Mouse (Mus musculus): Measurements from ENCODE around the gene Fhit. TPM values are rescaled to one million over a fixed set of nuclear protein-coding genes. Genes with fewer than 3 reads are reported as not detected.
"Not testable (repeated sequence)": the region's sequence is repeated elsewhere in the genome, so short reads cannot be mapped to it uniquely, and the experiment has no call there.

The Fhit gene
- total RNA-seq, 1 experiment from 2014 or later, result not detected

DNA sequence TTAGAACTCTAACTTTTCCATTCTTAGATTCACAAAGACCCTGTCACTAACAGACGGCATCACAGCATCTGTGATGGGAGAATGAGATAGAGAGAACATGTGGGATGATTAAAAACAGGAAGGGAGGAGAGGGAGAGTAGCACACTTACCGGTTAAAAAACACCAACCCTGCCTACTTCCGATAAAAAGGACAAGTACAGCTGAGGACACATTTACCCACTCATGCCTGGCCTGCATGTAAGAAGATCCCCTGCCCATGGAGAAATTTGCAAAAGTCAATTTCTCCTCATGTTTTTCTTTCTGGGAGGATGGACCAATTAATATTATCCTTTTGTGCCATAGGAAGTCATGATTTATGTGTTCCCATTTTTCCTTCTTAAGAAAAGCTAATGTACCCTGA lies 1198.0 kb downstream of the Fhit start:
- ATAC-seq (replicated peaks; ENCODE audit: insufficient number of reproducible peaks, low FRiP score, low TSS enrichment, poor library complexity, severe bottlenecking), result no peak

DNA sequence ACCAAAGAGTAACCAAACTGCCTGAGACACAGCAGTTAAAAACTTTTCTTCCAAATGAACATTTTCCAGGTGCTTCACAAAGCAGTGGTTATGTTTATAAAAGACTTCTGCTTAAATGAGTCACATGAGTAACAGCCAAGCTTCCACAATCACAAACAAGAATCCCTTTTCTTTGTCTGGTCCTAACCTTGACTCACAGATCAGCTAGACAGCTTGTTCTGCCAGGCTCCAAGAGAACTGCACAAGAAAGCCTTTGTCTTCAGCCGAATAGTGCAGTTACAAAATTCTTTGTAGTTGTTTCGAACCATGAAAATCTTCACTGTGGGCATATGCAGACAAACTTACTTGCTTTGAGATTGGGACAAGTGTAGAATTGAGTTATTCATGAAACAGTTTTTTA lies 1201.4 kb downstream of the Fhit start:
- no peak for ATAC-seq (replicated peaks; ENCODE audit: insufficient number of reproducible peaks, low FRiP score, low TSS enrichment, poor library complexity, severe bottlenecking)

DNA sequence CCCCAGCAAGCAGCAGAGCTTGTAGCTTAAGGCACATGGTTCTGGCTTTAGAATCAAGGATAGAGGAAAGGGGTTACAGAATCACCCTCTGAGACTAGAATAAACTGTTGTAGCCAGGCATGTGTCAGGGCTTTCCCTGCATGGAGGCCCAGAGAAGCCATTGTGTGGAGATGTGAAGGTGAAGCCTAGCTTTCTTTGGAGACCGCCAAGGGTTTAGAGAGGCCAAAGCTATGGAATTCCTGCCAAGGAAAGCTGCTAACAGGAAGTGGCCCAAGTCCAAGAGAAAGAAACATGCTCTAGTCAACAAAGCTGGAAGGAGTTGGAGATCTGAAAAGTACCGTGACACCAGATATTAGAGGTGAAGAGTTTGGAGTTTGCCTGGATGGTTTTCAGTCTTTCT lies 1262.3 kb downstream of the Fhit start:
- ATAC-seq (replicated peaks; ENCODE audit: insufficient number of reproducible peaks, low FRiP score, low TSS enrichment, poor library complexity, severe bottlenecking), result no peak

DNA sequence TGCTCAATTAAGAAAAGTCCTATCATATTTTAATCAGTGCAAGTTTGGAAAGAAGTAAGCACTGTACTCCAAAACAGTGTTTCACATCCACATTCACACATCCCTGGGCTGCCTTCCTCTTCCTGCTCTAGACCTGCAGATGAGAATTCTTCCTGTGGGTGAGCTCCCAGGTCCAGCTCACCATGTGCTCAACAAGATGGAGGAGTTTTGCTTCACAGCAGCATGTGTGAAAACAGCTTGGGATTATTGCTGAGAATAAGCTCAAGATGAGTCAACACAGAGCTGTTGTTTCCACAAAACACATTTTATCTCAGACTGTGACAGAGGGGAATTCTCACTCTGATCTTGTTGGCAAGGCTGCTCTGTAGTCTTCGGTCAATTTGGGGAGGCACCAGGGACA lies 1265.3 kb downstream of the Fhit start:
- no peak for ATAC-seq (replicated peaks; ENCODE audit: insufficient number of reproducible peaks, low FRiP score, low TSS enrichment, poor library complexity, severe bottlenecking)

DNA sequence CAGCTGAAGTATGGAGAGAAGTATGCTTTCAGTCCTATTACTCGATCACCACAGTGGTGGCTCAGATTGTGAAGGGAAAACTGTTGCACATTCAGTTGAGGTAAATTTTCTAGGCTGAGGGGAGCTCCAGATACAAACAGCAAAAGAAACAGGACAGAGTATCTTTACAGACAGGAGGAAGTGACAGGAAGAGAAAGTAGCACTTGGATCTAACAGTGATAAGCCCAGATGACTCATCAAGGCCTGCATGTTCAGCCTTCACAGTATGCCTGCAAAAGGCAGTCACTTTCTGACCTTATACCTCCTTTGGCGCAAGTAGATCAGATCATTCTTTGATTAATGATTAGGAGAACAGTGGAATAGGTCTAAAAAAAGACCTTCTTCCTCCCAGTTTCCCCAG lies 1309.8 kb downstream of the Fhit start:
- ATAC-seq (replicated peaks; ENCODE audit: insufficient number of reproducible peaks, low FRiP score, low TSS enrichment, poor library complexity, severe bottlenecking), result no peak

DNA sequence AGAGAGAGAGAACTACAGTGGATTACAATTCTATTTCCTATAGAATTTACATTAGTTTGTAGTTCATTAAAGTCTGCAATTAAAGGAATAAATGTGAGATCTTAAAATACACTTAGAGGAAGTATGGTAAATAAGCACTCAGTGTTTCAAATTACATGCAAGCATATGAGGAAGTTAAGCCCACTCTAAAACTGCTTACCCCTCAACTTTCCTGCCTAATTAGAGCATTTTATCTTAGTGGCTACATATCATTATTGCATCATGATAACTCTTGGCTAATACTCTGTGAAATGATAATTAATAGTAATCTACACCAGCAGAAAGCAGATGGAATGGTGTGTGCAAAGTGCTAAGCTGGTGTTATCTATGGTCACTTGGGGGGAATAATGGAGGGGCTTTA lies 1329.5 kb downstream of the Fhit start:
- ATAC-seq (replicated peaks; ENCODE audit: insufficient number of reproducible peaks, low FRiP score, low TSS enrichment, poor library complexity, severe bottlenecking), result no peak

DNA sequence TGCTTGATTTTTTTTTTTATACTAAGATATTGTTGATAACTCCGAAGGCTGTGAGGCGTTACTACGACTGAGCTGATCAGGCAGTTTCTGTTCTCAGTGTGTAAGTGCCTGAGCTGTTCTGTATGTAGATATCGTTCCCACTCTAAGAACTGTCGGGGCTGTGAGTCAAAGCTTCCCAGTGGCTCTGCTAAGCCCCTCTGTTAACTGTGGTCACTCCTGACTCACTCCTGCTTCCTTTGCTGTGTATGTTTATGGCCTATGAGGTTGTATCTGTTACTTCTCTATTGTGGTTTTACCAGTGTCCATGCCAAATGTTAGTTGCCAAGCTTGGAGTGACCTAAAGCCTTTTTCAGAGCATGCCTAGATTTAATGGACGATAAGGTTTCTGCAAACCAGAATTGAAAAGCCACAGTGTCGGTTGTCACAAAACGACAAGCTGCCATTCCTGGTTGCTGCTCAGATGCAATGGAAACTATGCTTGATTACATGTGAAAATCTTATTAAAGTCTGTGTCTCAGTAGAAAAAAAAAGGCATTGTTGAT lies 1333.1 kb downstream of the Fhit start:
- not testable (repeated sequence) for ATAC-seq (replicated peaks; ENCODE audit: insufficient number of reproducible peaks, low FRiP score, low TSS enrichment, poor library complexity, severe bottlenecking)

DNA sequence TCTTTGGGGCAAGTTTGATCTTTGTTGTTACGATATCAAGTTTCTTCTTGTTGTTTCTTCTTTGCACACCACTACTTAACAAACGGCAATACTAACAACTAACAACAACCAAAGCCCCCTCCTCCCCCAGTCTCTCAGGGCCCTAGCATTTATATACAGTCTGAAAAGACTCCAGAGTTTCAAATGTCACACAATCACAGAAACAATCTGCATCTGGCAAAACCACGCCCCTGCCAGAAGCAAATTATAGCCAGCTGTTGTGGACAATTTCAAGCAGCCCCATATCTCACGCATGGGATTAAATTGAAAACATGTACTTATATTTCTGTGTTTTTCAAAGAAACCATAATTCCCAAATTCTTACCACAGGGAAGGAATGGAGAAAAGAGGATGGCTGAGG lies 1345.9 kb downstream of the Fhit start:
- no peak for ATAC-seq (replicated peaks; ENCODE audit: insufficient number of reproducible peaks, low FRiP score, low TSS enrichment, poor library complexity, severe bottlenecking)

DNA sequence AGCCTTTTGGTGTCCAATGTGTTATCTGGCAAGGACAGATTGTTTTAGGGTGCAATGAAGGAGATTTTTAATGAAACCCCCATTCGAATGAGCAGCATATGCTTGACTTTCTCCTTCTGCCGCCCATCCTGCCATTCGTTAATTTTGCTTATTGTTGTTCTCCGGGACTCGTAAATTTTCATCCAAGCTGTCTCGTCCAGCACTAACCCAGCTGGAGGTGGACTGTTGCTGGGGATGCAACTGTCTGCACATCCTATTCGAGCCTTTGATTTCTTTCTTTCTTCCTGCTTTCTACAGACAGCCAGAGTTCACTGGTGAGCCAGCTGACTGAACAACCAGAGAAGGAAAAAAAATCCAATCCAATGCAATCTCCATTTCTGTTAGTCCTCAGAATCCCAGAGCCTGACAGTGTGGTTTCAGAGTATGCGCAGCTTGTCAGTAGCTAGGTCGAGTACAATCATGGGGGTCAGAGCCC lies 1350.0 kb downstream of the Fhit start:
- ATAC-seq (replicated peaks; ENCODE audit: insufficient number of reproducible peaks, low FRiP score, low TSS enrichment, poor library complexity, severe bottlenecking), result no peak

DNA sequence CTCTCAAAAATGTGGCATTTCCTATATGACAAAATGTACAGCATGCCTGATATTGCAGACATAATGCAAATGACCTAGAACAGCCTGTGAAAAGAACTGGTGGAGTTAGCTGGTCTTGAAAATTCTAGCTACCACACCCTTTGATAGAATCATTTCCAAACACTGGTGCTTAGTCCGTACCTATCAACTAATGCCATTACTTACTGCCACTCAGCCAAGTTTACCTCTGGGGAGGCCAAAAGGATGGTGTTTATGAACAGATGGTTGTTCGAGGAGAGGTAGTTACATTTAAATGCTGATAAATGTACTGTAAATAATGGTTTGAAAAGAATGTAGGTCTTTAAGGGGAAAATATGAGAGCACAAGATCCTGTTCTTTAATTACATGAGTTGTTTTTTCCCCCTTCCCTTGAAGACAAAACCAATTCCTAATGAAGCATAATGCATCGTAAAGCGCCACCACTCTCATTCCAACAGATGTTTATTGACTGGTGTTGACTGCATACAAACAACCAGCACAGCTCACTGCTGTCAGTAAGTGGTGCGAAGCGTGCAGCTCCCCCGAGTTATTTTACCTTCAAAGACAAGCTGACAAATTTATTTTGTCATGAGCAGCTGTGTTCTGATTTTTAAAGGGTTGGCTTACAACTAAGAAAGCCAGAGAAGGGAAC lies 1350.5 kb downstream of the Fhit start:
- no peak for ATAC-seq (replicated peaks; ENCODE audit: insufficient number of reproducible peaks, low FRiP score, low TSS enrichment, poor library complexity, severe bottlenecking)

DNA sequence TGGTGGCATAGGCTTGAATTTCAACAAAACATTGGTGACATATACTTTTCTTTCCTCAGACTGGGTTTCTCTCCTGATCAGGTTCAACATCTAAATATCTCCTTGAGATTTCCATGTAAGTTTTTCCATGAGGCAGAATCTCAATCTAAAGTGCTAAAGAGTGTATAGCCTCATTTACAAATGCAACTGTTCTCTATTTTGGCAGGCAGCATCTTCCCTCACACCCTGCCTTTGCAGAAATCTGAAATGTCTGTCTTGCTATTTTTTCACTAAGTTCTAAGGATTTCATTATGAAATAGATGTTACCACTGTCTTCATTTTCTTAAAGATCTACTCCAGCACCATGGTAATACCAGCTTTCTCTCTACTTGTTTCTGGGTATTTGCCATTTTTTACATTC lies 1368.4 kb downstream of the Fhit start:
- ATAC-seq (replicated peaks; ENCODE audit: insufficient number of reproducible peaks, low FRiP score, low TSS enrichment, poor library complexity, severe bottlenecking), result no peak

DNA sequence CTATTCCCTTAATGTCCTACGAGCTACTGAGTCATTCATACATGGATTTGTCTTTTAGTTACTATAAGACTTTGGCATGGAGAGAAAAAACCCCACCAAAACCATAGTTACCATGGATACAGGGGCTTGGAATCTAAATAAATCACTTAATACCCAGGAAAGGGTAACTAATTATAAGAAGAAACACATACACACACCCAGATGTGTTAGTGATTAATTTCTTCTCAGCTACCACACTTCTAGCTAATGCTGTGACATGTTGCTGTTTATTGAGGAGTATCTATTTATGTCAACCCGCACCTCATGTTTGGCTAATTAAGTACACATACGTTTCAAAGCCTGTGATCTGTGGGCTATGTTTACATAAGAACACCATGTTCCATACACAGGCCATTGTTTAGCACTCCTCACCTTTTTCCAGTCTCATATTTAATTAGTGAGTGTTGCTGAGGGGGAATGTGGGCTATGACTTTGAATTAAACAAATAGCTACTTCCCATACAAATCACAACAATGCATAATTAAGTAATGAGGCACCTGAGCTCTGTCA lies 1373.4 kb downstream of the Fhit start:
- no peak for ATAC-seq (replicated peaks; ENCODE audit: insufficient number of reproducible peaks, low FRiP score, low TSS enrichment, poor library complexity, severe bottlenecking)

DNA sequence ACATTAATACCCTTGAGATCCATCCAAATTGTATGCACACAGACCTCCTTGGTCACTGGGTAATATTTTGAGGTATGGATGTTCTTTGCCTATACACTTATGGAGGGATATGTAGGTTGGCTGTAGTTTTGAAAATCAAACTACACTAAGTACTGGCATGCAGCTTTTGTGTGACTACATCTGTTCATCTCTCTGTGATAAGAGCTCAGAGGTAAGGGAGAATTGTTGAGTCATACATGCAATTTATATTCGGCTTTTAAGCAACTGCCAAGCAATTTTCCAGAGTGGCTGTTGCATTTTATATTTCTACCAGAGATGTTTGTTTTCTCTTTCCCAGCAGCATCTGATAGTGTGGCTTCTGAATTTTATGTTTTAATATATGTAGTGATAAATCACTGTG lies 1374.4 kb downstream of the Fhit start:
- no peak for ATAC-seq (replicated peaks; ENCODE audit: insufficient number of reproducible peaks, low FRiP score, low TSS enrichment, poor library complexity, severe bottlenecking)

DNA sequence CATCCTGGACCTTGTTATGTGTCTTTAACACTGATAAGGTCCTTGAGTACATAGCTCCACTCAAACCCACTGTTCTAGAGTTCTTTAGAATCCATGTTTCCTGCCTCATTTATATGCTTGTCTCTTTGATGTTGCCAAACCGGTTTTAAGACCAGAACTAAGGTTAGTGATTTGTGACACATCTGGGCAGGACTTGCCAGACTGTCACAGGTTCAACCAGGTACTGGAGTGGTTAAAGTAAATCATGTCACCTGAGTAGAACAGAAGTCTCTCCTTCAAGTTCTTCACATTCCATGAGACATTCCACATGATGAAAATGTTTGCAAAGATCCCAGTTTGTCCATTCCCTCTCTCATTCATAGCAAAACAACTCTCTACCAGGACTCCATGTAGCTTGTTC lies 1376.0 kb downstream of the Fhit start:
- ATAC-seq (replicated peaks; ENCODE audit: insufficient number of reproducible peaks, low FRiP score, low TSS enrichment, poor library complexity, severe bottlenecking), result no peak

DNA sequence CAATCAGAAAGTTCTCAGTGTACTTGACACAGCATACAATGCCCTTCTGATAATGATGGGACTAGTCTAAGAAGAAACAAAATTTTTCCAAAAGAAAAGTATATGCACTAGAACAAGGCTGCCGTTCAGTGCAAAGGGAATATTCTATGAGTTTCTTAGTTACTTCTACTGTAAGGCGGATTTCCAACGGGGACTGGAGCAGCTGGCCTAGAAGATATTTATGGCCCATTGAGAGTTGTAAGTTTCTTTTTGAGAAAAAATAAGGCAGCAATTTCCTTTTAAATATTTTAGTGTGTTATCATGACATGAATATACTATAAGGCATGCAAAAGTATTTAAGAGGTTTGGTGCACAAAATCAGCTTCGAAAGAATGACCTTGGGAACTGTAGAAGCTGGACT lies 1410.5 kb downstream of the Fhit start:
- ATAC-seq (replicated peaks; ENCODE audit: insufficient number of reproducible peaks, low FRiP score, low TSS enrichment, poor library complexity, severe bottlenecking), result no peak

DNA sequence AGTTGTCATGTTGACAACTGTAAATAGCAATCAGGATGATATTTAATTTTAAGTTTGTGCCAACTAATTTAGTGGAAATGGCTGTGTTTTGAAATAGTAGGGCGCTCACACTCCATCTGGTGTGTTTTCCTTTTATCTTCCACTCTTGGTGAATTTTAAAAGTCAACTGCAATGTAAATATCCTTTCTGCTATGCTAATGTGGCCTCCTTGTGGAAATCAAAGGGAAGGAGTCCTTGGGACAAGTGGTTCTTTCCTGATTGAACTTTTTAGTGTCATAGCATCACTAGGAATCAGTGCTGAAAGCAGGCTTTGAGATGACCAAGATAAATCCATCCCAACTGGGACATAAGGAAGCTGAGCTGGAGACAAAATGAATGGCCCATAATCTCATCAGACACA lies 1413.1 kb downstream of the Fhit start:
- no peak for ATAC-seq (replicated peaks; ENCODE audit: insufficient number of reproducible peaks, low FRiP score, low TSS enrichment, poor library complexity, severe bottlenecking)

DNA sequence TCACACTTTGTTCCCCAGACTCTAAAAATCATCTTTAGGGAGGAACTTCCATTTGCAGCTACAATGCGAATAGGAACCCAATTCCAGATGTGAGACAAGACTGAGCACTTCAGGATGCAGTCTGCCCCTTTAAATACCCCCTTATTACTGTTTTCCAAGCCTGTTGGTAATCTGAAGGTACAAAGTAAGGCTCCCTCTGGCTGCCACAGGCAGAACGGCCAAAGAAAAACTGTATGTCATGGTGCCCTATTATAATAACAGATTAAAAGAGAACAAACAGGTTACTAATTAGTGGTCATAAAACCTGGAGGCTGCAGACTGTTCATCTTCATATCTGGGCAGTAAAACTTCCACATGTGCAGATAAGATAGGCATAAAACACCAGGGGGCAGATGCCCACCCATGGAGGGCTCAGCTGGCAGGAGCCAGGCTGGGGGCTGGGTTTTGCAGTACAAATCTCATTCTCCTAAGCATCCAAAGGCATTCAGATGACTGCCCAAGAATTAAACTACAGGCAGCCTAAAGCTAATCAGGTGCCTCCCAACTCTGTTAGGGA lies 1439.8 kb downstream of the Fhit start:
- no peak for ATAC-seq (replicated peaks; ENCODE audit: insufficient number of reproducible peaks, low FRiP score, low TSS enrichment, poor library complexity, severe bottlenecking)

DNA sequence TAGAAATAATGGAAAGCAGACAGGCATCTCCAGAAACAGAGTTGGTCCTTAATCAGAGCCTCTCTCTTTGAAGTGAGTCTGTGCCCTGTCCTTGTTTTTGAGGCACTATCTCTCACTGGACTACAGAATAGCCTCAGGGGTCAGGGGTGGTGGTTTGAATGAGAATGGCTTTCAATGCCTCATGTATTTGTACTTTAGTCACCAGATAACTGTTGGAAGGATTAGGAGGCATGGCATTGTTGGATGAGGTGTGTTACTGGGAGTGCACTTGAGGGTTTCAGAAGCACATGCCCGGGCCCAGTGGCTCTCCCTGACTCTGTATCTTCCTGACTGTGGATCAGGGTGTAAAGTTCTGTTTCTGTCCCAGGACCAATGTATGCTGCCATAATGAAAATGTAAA lies 1463.2 kb downstream of the Fhit start:
- ATAC-seq (replicated peaks; ENCODE audit: insufficient number of reproducible peaks, low FRiP score, low TSS enrichment, poor library complexity, severe bottlenecking), result no peak

DNA sequence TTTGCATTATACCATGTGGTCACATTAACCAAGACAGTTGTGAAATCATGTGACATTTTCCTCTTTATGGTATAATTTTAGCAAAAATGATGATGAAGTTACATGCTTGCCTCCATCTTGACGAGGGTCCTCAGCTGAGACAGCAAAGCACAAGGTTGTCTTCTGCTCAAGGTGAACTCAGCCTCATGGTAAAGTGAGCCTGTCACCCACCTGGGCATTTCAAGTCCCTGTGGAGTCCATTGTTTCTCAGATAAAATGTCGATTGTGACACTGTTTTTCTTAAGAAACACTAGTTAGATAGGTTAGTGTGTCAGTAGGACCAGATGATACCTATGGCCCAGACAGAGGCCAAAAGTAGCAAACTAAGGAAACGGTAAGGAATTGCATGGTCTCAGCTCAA lies 1464.7 kb downstream of the Fhit start:
- ATAC-seq (replicated peaks; ENCODE audit: insufficient number of reproducible peaks, low FRiP score, low TSS enrichment, poor library complexity, severe bottlenecking), result no peak

DNA sequence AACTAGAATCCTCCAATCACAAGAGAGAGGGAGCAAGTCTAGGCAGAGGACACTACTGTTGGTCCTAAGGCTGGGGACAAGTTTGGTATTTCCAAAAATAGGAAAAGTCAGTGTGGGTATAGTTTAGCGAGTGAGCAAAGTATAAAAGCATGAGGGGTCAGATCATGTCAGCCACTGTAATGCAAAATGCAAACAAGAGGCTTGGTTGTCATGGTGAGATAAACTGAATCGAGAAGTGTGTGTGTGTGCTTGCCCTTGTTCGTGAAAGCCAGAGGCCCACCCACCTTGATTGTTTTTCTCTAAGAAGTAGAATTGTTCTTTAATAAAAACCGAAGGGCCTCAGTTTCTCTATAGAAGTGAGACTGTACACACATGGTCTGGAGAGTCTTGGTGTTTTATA lies 1465.8 kb downstream of the Fhit start:
- no peak for ATAC-seq (replicated peaks; ENCODE audit: insufficient number of reproducible peaks, low FRiP score, low TSS enrichment, poor library complexity, severe bottlenecking)

Data from monocyte, adult 5-6 weeks (primary cell).